Comparison of ENCODE assay signal across 28 mouse cellular contexts in the genomic region with DNA sequence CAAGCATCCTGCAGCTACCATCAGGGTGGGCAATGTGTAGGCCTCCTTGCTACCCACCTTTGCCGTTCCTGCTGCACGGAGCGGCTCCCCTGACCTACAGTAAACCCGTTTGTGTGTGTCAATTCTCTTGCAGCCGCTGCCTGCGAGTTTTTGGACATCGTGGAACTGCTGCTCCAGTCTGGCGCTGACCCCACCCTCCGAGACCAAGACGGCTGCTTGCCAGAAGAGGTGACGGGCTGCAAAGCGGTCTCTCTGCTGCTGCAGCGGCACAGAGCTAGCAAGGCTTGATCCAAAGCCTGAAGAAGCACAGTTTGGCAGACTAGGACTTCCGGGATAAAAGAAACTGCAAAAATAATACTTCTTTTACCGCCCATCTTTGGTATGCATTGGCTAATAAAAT.
DNase-seq lines count a peak whose midpoint lies in the region; ATAC-seq lines count a peak whose summit lies in the region.
"Had no signal": no experiment of that assay in that cellular context is flagged by ENCODE, and none has a peak within 500 bp of the region (broad histone marks: within the 10 kb centered on the region; RNA-seq: fewer than 3 reads in every experiment).

No protein-coding gene starts in this region.

- H3K27me3 ChIP-seq in kidney, embryonic 14.5 days (ENCODE audit: control insufficient read depth, insufficient read depth, low read length): no peaks in the 10 kb centered on the region
- no peaks in the 10 kb centered on the region for H3K27me3 ChIP-seq in neural tube, embryonic 12.5 days (replicated peaks)
- H3K27me3 ChIP-seq in neural tube, embryonic 15.5 days (replicated peaks): no peaks in the 10 kb centered on the region
- H3K27me3 ChIP-seq: CH12.LX; embryonic facial prominence, embryonic 15.5 days; forebrain, embryonic 12.5 days; intestine, embryonic 15.5 days; lung, embryonic 15.5 days had no signal

- no peaks in the 10 kb centered on the region for H3K36me3 ChIP-seq in kidney, embryonic 14.5 days (ENCODE audit: control insufficient read depth, insufficient read depth, low read length)
- no peaks in the 10 kb centered on the region for H3K36me3 ChIP-seq in neural tube, embryonic 12.5 days
- H3K36me3 ChIP-seq in neural tube, embryonic 15.5 days: no peaks in the 10 kb centered on the region
- H3K36me3 ChIP-seq: embryonic facial prominence, embryonic 10.5 days; embryonic facial prominence, embryonic 15.5 days; forebrain, embryonic 12.5 days; hindbrain, embryonic 15.5 days; intestine, embryonic 15.5 days; lung, embryonic 15.5 days had no signal

- H3K9ac ChIP-seq in kidney, embryonic 14.5 days (ENCODE audit: low read depth, low read length): no peak overlapping the region
- H3K9ac ChIP-seq in neural tube, embryonic 12.5 days: no peak overlapping the region
- no peak overlapping the region for H3K9ac ChIP-seq in neural tube, embryonic 15.5 days (replicated peaks)
- H3K9ac ChIP-seq: embryonic facial prominence, embryonic 15.5 days; forebrain, embryonic 12.5 days; forebrain, postnatal 0 days; hindbrain, embryonic 15.5 days; intestine, embryonic 15.5 days; liver, embryonic 14.5 days; lung, embryonic 15.5 days had no signal

- H3K9me3 ChIP-seq in kidney, embryonic 14.5 days (ENCODE audit: control insufficient read depth, low read length): no peaks in the 10 kb centered on the region
- no peaks in the 10 kb centered on the region for H3K9me3 ChIP-seq in neural tube, embryonic 12.5 days
- H3K9me3 ChIP-seq in neural tube, embryonic 15.5 days (replicated peaks): no peaks in the 10 kb centered on the region
- H3K9me3 ChIP-seq: embryonic facial prominence, embryonic 10.5 days; embryonic facial prominence, embryonic 15.5 days; forebrain, embryonic 12.5 days; hindbrain, embryonic 15.5 days; intestine, embryonic 15.5 days; lung, embryonic 15.5 days had no signal

- no peaks in the 10 kb centered on the region for H3K4me1 ChIP-seq in kidney, embryonic 14.5 days (ENCODE audit: control insufficient read depth, insufficient read depth, low read length)
- peaks cover 3% of the 10 kb centered on the region; the same call in 1 of the 2 replicates for H3K4me1 ChIP-seq in neural tube, embryonic 12.5 days
- peaks cover 3% of the 10 kb centered on the region; the same call in 1 of the 2 replicates for H3K4me1 ChIP-seq in neural tube, embryonic 15.5 days
- H3K4me1 ChIP-seq: forebrain, embryonic 12.5 days; hindbrain, embryonic 15.5 days; intestine, embryonic 15.5 days had no signal

- H3K27ac ChIP-seq in kidney, embryonic 14.5 days (ENCODE audit: low read depth, low read length): no peak overlapping the region
- 0 out of 2 replicates have a peak overlapping the region, but pooled peaks have one; percentile 7 for H3K27ac ChIP-seq in neural tube, embryonic 12.5 days
- no peak overlapping the region; the same call in 1 of the 2 replicates for H3K27ac ChIP-seq in neural tube, embryonic 15.5 days (replicated peaks)
- H3K27ac ChIP-seq: embryonic facial prominence, embryonic 10.5 days; embryonic facial prominence, embryonic 15.5 days; forebrain, embryonic 12.5 days; hindbrain, embryonic 15.5 days; intestine, embryonic 15.5 days; kidney, postnatal 0 days; liver, embryonic 14.5 days; lung, embryonic 15.5 days had no signal

- intact Hi-C loops in gastrocnemius, postnatal 14 days (cut with DNase I; ENCODE audit: low total_unique reads): no loop called here

- peak; percentile 15 for DNase-seq in adrenal gland, postnatal 14 days
- no peak for DNase-seq in adrenal gland, postnatal 25 days
- DNase-seq in gastrocnemius, postnatal 14 days: peak; percentile 20
- DNase-seq in gastrocnemius, adult 8-10 months (ENCODE audit: low spot score in 2 of 2): no peak
- peak; percentile 17 to 20 for DNase-seq in kidney, postnatal 4 days
- DNase-seq: adrenal gland, adult 2 months; cerebellum, adult 11 months; forebrain, postnatal 0 days; heart, postnatal 4 days; kidney, adult 2 months; layer of hippocampus, postnatal 36 days; liver; midbrain, embryonic 14.5 days; thymus, adult 2 months; thymus, postnatal 36 days had no signal

- no peak for ATAC-seq in kidney, embryonic 14.5 days (ENCODE audit: low FRiP score, low TSS enrichment)
- no peak for ATAC-seq in neural tube, embryonic 12.5 days (ENCODE audit: low FRiP score, low read depth)
- ATAC-seq in neural tube, embryonic 15.5 days (ENCODE audit: low FRiP score): no peak
- ATAC-seq: activated CD4-positive, CD25-positive, alpha-beta regulatory T cell, adult 4 months; forebrain, postnatal 0 days; intestine, embryonic 15.5 days had no signal

- WGBS in kidney, embryonic 14.5 days: 72% methylated on average over 15 of the region's 15 CpGs
- WGBS in neural tube, embryonic 12.5 days: 83% methylated on average over 15 of the region's 15 CpGs
- WGBS in neural tube, embryonic 15.5 days: 77% methylated on average over 15 of the region's 15 CpGs

- no peak overlapping the region for H3K4me3 ChIP-seq in kidney, embryonic 14.5 days (ENCODE audit: low read length)
- H3K4me3 ChIP-seq in neural tube, embryonic 12.5 days: no peak overlapping the region
- no peak overlapping the region for H3K4me3 ChIP-seq in neural tube, embryonic 15.5 days (replicated peaks)
- H3K4me3 ChIP-seq: embryonic facial prominence, embryonic 10.5 days; embryonic facial prominence, embryonic 15.5 days; forebrain, embryonic 12.5 days; hindbrain, embryonic 15.5 days; intestine, embryonic 15.5 days; lung, embryonic 15.5 days had no signal

- H3K4me2 ChIP-seq in kidney, embryonic 14.5 days (replicated peaks; ENCODE audit: low read depth, low read length): no peak overlapping the region
- H3K4me2 ChIP-seq in neural tube, embryonic 12.5 days (replicated peaks): no peak overlapping the region
- H3K4me2 ChIP-seq in neural tube, embryonic 15.5 days: no peak overlapping the region
- H3K4me2 ChIP-seq: embryonic facial prominence, embryonic 15.5 days; forebrain, embryonic 12.5 days; hindbrain, embryonic 15.5 days; intestine, embryonic 15.5 days; lung, embryonic 15.5 days had no signal

Comparison
In these comparisons a context has a peak if more than half of its experiments do, and no peak if none do; other contexts are left out.
1. DNase-seq: peak in adrenal gland, postnatal 14 days (single experiment), gastrocnemius, postnatal 14 days (single experiment) and kidney, postnatal 4 days (2 of 2); none in adrenal gland, postnatal 25 days (single experiment) and gastrocnemius, adult 8-10 months (0 of 2).